Mouse (Mus musculus) right cerebral cortex, adult 2 months (tissue): Measurements from ENCODE around the gene Pitpnc1.

Source experiments
- DNase-seq, 2 experiments: peaks; one replicate each; pipeline ENCODE4 v3.0.0; 2021 to 2022; ENCODE audit warnings: low spot score in 2 of 2

Pitpnc1 gene

DNA sequence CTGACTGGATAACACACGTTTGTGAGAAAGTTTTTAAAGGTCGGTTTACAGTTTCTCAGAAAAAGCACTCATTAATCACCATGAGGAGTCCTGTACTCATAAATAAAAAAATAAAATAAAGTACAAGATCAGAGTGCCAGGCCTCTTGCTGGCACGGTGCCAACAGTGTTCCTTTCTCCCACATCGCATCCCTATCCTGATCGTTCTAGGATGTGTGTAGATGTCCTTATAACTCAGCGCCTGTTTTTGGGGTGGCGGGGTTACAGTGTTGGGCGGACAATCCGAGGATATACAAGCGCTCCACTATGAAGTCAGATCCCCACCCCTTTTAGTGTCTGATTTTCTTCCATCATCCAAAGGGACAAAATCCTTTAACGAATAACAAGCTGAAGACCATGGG, 94.7 kb downstream of the Pitpnc1 start:
- DNase-seq = no peak

DNA sequence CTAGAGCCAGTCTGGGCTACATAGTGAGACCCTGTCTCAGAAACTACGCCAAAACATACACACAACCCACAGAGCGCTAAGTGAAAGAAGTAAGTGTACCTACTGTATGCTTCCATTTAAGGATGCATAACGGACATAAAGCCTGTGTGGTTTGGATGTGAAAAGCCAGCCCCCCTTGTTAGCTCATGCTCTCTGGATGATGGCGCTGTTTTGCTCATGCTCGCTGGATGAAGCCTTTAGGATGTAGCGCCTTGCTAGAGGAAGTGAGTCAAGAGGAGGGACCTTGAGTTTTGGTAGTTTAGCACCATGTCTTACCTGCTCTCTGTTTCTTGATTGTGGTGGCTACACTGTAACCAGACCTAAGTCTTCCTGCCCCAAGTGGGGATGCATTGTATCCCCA, 96.9 kb downstream of the Pitpnc1 start:
- no peak for DNase-seq

GRCm38 (mm10) chr11:107373154-107373553, 97.3 kb downstream of the Pitpnc1 start:
- DNase-seq = no peak

GRCm38 (mm10) chr11:107372688-107373087, 97.8 kb downstream of the Pitpnc1 start:
- no peak for DNase-seq

- no peak for DNase-seq
Observed at GRCm38 (mm10) chr11:107370476-107370875, 100.0 kb downstream of the Pitpnc1 start.

DNA sequence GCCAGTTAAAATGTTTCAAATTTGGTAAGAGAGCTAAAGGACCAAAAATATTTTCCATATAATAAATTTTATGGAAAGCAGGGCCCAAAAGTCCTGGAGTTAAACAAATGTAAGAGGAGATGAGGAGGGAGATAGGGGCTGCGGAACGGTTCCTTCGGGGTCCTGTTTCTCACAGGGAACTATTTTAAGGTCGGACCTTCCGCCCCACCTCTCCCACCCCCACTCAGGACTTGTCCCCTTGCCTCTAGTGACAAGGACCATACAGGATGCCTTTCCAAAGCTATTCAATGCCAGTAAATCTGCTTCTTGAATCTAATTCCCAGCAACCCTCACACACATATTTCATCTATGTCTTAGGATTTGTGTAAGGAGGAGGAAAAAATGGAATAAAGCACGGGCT, 100.8 kb downstream of the Pitpnc1 start:
- no peak for DNase-seq

DNA sequence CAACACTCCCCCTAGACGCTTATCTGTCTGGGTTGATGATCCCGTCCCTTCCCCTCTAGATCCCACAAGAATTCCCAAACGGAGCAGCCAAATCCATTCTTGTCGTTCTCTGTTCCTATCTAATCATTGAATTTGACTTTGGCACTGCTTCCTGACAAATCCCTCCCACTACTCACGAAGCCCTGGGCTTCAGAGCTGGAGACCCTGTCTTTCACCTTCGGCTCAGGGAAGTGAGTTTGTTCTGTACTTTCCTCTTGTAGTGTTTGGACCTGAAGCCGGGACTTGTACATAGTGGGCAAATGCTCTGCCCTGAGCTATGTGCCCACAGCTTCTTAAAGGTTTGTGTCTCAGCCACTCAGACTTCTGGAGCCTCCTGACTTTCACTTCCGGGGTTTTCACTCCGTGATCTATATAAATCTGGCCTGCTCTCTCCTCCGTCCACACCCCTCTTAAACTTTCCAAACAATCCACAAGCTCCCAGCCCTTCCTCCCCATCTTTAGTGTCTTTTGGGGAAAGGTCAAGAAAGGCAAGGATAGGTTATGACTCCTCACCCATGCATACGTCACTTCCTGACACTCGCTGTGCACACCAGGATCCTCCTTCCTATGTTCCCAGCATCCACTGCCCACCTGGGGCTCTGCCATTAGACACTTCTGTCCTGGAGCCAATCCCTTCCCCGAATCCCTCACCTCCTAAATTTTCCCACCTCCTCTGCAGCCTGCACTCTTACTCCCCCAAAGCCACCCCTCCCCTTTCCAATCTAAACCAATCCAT, 104.4 kb downstream of the Pitpnc1 start:
- DNase-seq = no peak

DNA sequence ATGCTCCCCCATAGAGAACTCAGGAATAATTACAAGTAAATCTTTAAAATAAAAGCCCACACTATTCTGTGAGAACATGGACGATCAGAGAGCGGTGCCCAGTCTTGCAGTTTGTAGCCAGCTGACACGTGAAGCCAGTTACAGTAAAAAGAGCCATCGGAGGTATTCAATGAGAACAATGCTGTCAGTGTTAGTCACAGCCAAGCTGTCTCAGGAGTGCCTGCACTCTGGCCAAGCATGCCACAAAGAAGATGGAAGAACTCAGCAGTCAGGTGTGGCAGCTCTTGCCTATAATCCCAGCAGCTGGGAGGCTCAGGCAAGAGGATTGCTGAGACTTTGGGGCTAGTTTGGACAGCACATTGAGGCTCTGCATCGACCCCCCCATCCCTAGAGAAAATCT, 111.8 kb downstream of the Pitpnc1 start:
- DNase-seq = no peak

DNA sequence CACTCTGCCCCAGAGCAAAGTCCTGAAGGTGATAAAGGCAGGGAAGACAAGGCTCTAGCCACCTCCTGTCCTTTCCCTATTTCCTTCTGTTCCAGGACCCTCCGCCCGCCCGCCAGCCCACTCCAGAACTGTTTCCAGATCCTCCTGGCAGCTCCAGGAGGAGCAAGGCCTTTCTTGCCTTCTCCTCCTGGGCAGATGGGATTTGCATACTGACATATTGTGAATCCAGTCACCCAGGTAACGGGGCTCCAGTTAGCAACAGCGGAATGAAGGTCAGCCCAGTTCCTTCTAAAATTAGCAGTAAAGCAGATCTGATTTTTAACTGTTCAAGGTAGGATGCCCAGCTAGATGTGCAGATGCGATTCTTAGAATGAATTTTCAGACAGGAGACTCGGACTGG, 114.3 kb downstream of the Pitpnc1 start:
- peak; percentile 35 to 53 for DNase-seq

DNA sequence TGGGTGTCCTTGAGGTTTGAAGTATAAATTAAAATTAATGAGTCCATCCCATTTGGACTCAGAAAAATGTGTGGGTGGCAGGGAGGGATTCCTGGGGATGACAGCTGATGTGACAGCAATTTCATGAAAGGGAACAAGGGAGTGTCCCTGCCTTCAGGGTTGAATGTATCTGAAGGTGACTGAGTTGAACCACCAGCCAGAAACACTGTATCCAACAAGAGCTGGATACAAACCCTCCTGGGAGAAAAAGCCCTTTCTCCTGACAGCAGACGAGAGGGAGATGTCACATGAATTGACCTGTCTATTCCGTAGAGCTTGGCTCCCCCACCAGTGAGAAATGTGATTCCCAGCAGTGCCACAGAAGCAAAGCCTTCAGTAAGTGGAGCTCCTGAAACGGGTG, 115.0 kb downstream of the Pitpnc1 start:
- DNase-seq = no peak

GRCm38 (mm10) chr11:107354499-107355143, 115.9 kb downstream of the Pitpnc1 start:
- no peak for DNase-seq

GRCm38 (mm10) chr11:107352596-107352995, 117.9 kb downstream of the Pitpnc1 start:
- no peak for DNase-seq

DNA sequence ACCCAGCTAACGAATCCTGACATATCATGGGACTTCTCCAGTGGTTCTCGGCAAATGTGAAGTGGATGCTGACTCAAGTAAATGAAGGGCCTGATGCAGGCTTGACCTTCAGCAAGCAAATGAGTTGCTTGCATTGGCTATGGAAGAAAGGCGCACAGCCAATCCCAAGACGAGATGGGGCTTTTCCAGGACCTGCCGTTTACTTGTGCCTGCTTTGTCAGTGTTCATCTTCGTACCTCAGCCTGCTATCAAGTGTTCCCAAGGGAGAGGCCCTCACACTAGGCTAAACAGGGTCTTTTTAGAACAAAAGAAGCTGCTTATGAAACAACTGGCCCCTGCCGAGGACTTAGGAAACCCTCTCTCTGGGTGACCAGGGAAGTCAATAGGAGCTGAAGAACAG, 120.7 kb downstream of the Pitpnc1 start:
- DNase-seq = no peak

DNA sequence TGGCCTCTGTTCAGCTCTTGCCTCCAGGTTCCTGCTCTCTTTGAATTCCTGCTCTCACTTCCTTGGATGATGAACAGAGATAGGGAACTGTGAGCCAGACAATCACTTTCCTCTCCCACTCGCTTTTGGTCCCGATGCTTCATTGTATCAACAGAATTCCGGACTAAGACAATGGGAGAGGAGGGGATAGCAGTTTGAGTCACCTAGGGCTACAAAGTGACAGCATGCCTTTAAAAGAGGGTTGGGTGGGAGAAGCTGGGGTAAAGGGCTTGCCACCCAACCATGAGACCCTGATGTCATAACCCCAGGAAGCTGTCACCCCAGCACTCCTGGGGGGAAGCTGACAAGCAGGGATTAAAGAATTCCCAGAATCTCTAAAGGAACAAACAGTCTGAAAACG, 127.5 kb downstream of the Pitpnc1 start:
- DNase-seq = no peak

- no peak for DNase-seq
Observed at GRCm38 (mm10) chr11:107342432-107342831, 128.1 kb downstream of the Pitpnc1 start.

GRCm38 (mm10) chr11:107341293-107341692, 129.2 kb downstream of the Pitpnc1 start:
- DNase-seq = no peak

- DNase-seq = no peak
Observed at GRCm38 (mm10) chr11:107340793-107341192, 129.7 kb downstream of the Pitpnc1 start.

DNA sequence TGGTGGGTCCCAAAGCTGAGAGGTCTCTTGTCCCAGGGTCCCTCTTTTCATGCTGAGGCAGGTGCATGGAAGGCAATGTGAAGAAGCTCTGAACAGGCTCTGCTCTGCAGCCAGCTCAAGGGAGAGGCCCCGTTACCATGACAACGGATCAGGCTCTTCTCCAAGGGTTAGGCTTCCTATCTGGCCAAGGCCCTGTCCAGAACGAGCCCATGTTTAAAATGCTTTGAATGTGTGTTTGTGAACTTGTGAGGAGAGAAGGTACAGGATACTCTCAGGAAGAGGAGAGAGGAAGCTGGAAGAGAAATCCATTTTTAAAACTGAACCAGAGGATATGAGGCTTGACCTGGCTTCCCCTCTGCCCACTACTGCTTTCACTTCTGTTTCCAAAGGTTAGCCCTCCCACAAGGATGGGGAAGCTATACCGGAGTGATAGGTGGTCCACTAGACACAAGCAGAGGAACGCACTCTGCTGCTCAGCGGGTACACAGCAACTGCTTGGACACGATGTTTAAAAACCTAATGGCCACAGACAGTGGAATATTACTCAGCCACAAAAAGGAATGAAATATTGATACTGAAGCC, 131.2 kb downstream of the Pitpnc1 start:
- peak in 1 of 2 experiments; percentile 10 for DNase-seq

GRCm38 (mm10) chr11:107337391-107338148, 132.9 kb downstream of the Pitpnc1 start:
- no peak for DNase-seq

GRCm38 (mm10) chr11:107335756-107336155, 134.7 kb downstream of the Pitpnc1 start:
- DNase-seq = no peak

- DNase-seq = peak in 1 of 2 experiments; percentile 11
Observed at GRCm38 (mm10) chr11:107334849-107335484, 135.5 kb downstream of the Pitpnc1 start.

- DNase-seq = no peak
Observed at GRCm38 (mm10) chr11:107332905-107333304, 137.6 kb downstream of the Pitpnc1 start.
